ENCODE assay signal across 16 mouse cellular contexts in genomic region chr2:71474345-71474744, GRCm38 (mm10). TPM values are rescaled to one million over a fixed set of nuclear protein-coding genes. Genes with fewer than 3 reads are reported as not detected.
DNase-seq lines count a peak whose midpoint lies in the region; TF ChIP-seq lines count a peak whose summit lies in the region.
"Had no signal": no experiment of that assay in that cellular context is flagged by ENCODE, and none has a peak within 500 bp of the region (broad histone marks: within the 10 kb centered on the region; RNA-seq: fewer than 3 reads in every experiment).

No protein-coding gene starts in this region.

- H3K4me3 ChIP-seq in embryonic fibroblast, embryonic 13.5 days (ENCODE audit: insufficient read depth, low read length), result no peak overlapping the region
- H3K4me3 ChIP-seq: heart, embryonic 13.5 days; midbrain, embryonic 12.5 days; neural tube, embryonic 15.5 days; stomach, embryonic 15.5 days had no signal

- H3K4me1 ChIP-seq in embryonic fibroblast, embryonic 13.5 days (ENCODE audit: control insufficient read depth, insufficient read depth, low read length), result peaks cover 2% of the 10 kb centered on the region; the same call in 1 of the 2 replicates
- H3K4me1 ChIP-seq: midbrain, embryonic 12.5 days had no signal

- no peak for TF ChIP-seq POLR2A in embryonic fibroblast, embryonic 13.5 days (IDR thresholded peaks at IDR 0.05; ENCODE audit: low read depth, low read length)

- H3K27ac ChIP-seq in embryonic fibroblast, embryonic 13.5 days (ENCODE audit: insufficient read depth, low read length), result peak overlapping the region; percentile 30
- H3K27ac ChIP-seq: heart, embryonic 13.5 days; hindbrain, embryonic 14.5 days; midbrain, embryonic 12.5 days; neural tube, embryonic 15.5 days; stomach, embryonic 15.5 days had no signal

- DNase-seq in gastrocnemius, adult 18-20 months (ENCODE audit: low spot score), result peak; percentile 50
- no peak for DNase-seq in gastrocnemius, postnatal 4 days (ENCODE audit: low spot score in 2 of 2)
- DNase-seq in kidney, postnatal 25 days, result peak; percentile 13 to 41
- no peak for DNase-seq in kidney, adult 8-10 months
- DNase-seq in Muller cell, postnatal 12 days (ENCODE audit: inconsistent ontology term), result peak; percentile 30
- no peak for DNase-seq in thymus, postnatal 4 days
- DNase-seq in frontal cortex, postnatal 25 days (ENCODE audit: low spot score in 2 of 2), result no peak
- DNase-seq: cerebellum, adult 11 months; lung, embryonic 14.5 days had no signal

- no peak for TF ChIP-seq CTCF in embryonic fibroblast, embryonic 13.5 days (IDR thresholded peaks at IDR 0.05; ENCODE audit: borderline replicate concordance, insufficient read depth, low read length)

RNA-seq across cellular contexts. Expression of gene Metap1d, which starts 21.3 kb away (rescaled TPM):
- 10 to 100 TPM; 25.2 to 30.6 TPM for total RNA-seq in gastrocnemius, adult 18-20 months (2021)
- 10 to 100 TPM; 25.1 to 28.4 TPM for total RNA-seq in gastrocnemius, postnatal 4 days (2021)
- polyA plus RNA-seq in embryonic fibroblast, embryonic 13.5 days (2011; ENCODE audit: insufficient read length, low read depth, missing spikeins), result 25.3 and 37.1 TPM in 2 replicates

RNA-seq across cellular contexts. Expression of gene Dlx1, which starts 53.6 kb away (rescaled TPM):
- total RNA-seq in gastrocnemius, adult 18-20 months (2021), result not detected
- under 1 TPM in 1 of 2 experiments, not detected in 1; 0.10 TPM for total RNA-seq in gastrocnemius, postnatal 4 days (2021)
- polyA plus RNA-seq in embryonic fibroblast, embryonic 13.5 days (2011; ENCODE audit: insufficient read length, low read depth, missing spikeins), result 1.9 and 2.0 TPM in 2 replicates
- polyA plus RNA-seq: CD4-positive, CD25-positive, alpha-beta regulatory T cell, adult 4 months; lung, embryonic 14.5 days had no signal

Comparison
In these comparisons a context has a peak if more than half of its experiments do, and no peak if none do; other contexts are left out.
1. DNase-seq: peak in gastrocnemius, adult 18-20 months (single experiment), kidney, postnatal 25 days (2 of 2) and Muller cell, postnatal 12 days (single experiment); none in gastrocnemius, postnatal 4 days (0 of 2), kidney, adult 8-10 months (0 of 2), thymus, postnatal 4 days (single experiment) and frontal cortex, postnatal 25 days (0 of 2).